Mouse (Mus musculus): ENCODE results near the gene Edil3. TPM values are rescaled to one million over a fixed set of nuclear protein-coding genes. Genes with fewer than 3 reads are reported as not detected.

The Edil3 gene
- polyA plus RNA-seq, 1 experiment from 2014 or later = 6.2 TPM

GRCm38 (mm10) chr13:89371253-89371652, 550.0 kb downstream of the Edil3 start:
- Histone ChIP-seq H3K4me3 (ENCODE audit: low read length) (no peak overlapping the region), H3K9me3 (ENCODE audit: control insufficient read depth, low read length) (no peaks in the 10 kb centered on the region)

GRCm38 (mm10) chr13:89371656-89372240, 550.5 kb downstream of the Edil3 start:
- no peaks in the 10 kb centered on the region for H3K9me3 ChIP-seq (ENCODE audit: control insufficient read depth, low read length)
- no peak for ATAC-seq
- no peaks in the 10 kb centered on the region for H3K4me1 ChIP-seq (ENCODE audit: control insufficient read depth, insufficient read depth, low read length)
- H3K27me3 ChIP-seq (replicated peaks; ENCODE audit: control insufficient read depth, insufficient read depth, low read length) = no peaks in the 10 kb centered on the region
- no peak overlapping the region for H3K9ac ChIP-seq (ENCODE audit: low read depth, low read length)
- no peak overlapping the region for H3K4me3 ChIP-seq (ENCODE audit: low read length)
- no peak overlapping the region for H3K27ac ChIP-seq (ENCODE audit: low read length)
- no peak overlapping the region for H3K4me2 ChIP-seq (ENCODE audit: low read depth, low read length)
- H3K36me3 ChIP-seq (ENCODE audit: control insufficient read depth, insufficient read depth, low read length) = no peaks in the 10 kb centered on the region
- WGBS = 84% methylated on average over 5 of the region's 5 CpGs

More at GRCm38 (mm10) chr13:89371253-89371652, 550.0 kb downstream of the Edil3 start:
- Histone ChIP-seq H3K36me3 (ENCODE audit: control insufficient read depth, insufficient read depth, low read length) (no peaks in the 10 kb centered on the region), H3K4me1 (ENCODE audit: control insufficient read depth, insufficient read depth, low read length) (no peaks in the 10 kb centered on the region), H3K4me2 (ENCODE audit: low read depth, low read length) (no peak overlapping the region), H3K27ac (ENCODE audit: low read length) (no peak overlapping the region), H3K27me3 (replicated peaks; ENCODE audit: control insufficient read depth, insufficient read depth, low read length) (no peaks in the 10 kb centered on the region), H3K9ac (ENCODE audit: low read depth, low read length) (no peak overlapping the region)
- no peak for ATAC-seq

Measured in intestine, embryonic 16.5 days (tissue).